ENCODE assay signal across 9 mouse cellular contexts in the genomic region with DNA sequence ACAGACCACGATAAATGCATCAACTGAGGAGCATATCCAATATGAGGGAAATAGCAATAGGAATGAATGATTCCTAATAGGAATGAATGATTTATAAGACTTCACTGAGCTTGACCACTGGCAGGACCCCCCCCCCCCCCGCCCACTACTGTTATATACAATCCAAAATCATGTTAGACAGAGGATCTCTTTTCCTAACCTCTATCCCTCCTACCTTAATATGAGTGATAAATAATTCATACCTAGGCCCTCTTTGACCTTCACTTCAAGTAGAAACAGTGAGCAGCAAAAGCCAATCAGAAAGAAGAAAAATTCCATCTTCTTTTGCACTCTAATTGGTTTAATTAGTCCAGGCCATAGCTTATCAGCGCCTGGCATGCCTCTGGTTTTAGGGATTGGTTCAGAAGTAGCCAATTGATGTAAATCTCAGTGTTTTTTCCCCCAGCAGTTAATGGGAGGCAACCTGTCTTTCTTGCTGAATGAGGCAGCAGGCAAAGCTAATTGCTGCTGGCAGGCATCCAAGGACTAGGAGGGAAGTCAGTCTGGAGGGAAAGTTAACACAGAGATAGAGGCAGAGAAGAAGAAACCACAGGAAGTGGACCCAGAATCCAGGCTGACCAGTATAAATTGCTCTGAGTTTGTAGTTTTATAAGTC.
DNase-seq lines count a peak whose midpoint lies in the region; ATAC-seq lines count a peak whose summit lies in the region.
"Had no signal": no experiment of that assay in that cellular context is flagged by ENCODE, and none has a peak within 500 bp of the region (broad histone marks: within the 10 kb centered on the region; RNA-seq: fewer than 3 reads in every experiment).

No protein-coding gene starts in this region.

- 62% methylated on average over 3 of the region's 3 CpGs for WGBS in neural tube, embryonic 11.5 days
- WGBS in large intestine, adult 2 months = 51% methylated on average over 3 of the region's 3 CpGs
- 63% methylated on average over 3 of the region's 3 CpGs for WGBS in neural tube, embryonic 12.5 days

- peak; percentile 60; the same call in 1 of the 2 replicates for ATAC-seq in neural tube, embryonic 11.5 days (ENCODE audit: insufficient read depth, low FRiP score, low TSS enrichment)
- peak; percentile 92 for ATAC-seq in neural tube, embryonic 12.5 days (ENCODE audit: low FRiP score, low read depth)

- no peak overlapping the region for H3K4me2 ChIP-seq in neural tube, embryonic 11.5 days (ENCODE audit: low read depth)
- no peak overlapping the region for H3K4me2 ChIP-seq in neural tube, embryonic 12.5 days (replicated peaks)
- H3K4me2 ChIP-seq: embryonic facial prominence, embryonic 12.5 days had no signal

- no peak overlapping the region for H3K9ac ChIP-seq in neural tube, embryonic 11.5 days (ENCODE audit: low read length)
- H3K9ac ChIP-seq in neural tube, embryonic 12.5 days = no peak overlapping the region
- H3K9ac ChIP-seq: embryonic facial prominence, embryonic 12.5 days had no signal

- H3K27me3 ChIP-seq in neural tube, embryonic 11.5 days (ENCODE audit: control insufficient read depth, insufficient read depth, low read length) = no peaks in the 10 kb centered on the region
- H3K27me3 ChIP-seq in neural tube, embryonic 12.5 days (replicated peaks) = no peaks in the 10 kb centered on the region; the same call in 1 of the 2 replicates
- H3K27me3 ChIP-seq: embryonic facial prominence, embryonic 12.5 days had no signal

- no peak overlapping the region for H3K4me3 ChIP-seq in neural tube, embryonic 11.5 days (ENCODE audit: low read depth, low read length)
- H3K4me3 ChIP-seq in neural tube, embryonic 12.5 days = no peak overlapping the region
- H3K4me3 ChIP-seq: embryonic facial prominence, embryonic 12.5 days had no signal

- no peaks in the 10 kb centered on the region for H3K9me3 ChIP-seq in neural tube, embryonic 11.5 days (ENCODE audit: control insufficient read depth, low read length)
- H3K9me3 ChIP-seq in neural tube, embryonic 12.5 days = no peaks in the 10 kb centered on the region
- H3K9me3 ChIP-seq: embryonic facial prominence, embryonic 12.5 days had no signal

- no peaks in the 10 kb centered on the region for H3K4me1 ChIP-seq in neural tube, embryonic 11.5 days (ENCODE audit: control insufficient read depth, insufficient read depth, low read length)
- H3K4me1 ChIP-seq in neural tube, embryonic 12.5 days = peaks cover 6% of the 10 kb centered on the region; the same call in 1 of the 2 replicates

- no peaks in the 10 kb centered on the region for H3K36me3 ChIP-seq in neural tube, embryonic 11.5 days (ENCODE audit: control insufficient read depth, insufficient read depth, low read length)
- H3K36me3 ChIP-seq in neural tube, embryonic 12.5 days = no peaks in the 10 kb centered on the region
- H3K36me3 ChIP-seq: embryonic facial prominence, embryonic 12.5 days had no signal

- H3K27ac ChIP-seq in neural tube, embryonic 11.5 days (ENCODE audit: low read depth, low read length) = no peak overlapping the region
- no peak overlapping the region for H3K27ac ChIP-seq in neural tube, embryonic 12.5 days
- H3K27ac ChIP-seq: embryonic facial prominence, embryonic 12.5 days had no signal

- DNase-seq in cerebellum, adult 18-20 months = peak; percentile 2 to 17
- no peak for DNase-seq in cerebellum, adult 11 months
- DNase-seq in neural tube, embryonic 11.5 days (ENCODE audit: low spot score) = peak; percentile 61
- DNase-seq in neural tube, embryonic 10.5 days (ENCODE audit: extremely low spot score, low spot score) = no peak
- DNase-seq in forelimb bud, embryonic 11.5 days (ENCODE audit: low read depth, low spot score) = peak; percentile 51
- DNase-seq in large intestine, adult 2 months (ENCODE audit: low read depth, low spot score) = peak; percentile 44
- DNase-seq in spleen, adult 18-20 months = no peak

Comparison
In these comparisons a context has a peak if more than half of its experiments do, and no peak if none do; other contexts are left out.
1. DNase-seq: peak in cerebellum, adult 18-20 months (2 of 2), neural tube, embryonic 11.5 days (single experiment), forelimb bud, embryonic 11.5 days (single experiment) and large intestine, adult 2 months (single experiment); none in cerebellum, adult 11 months (single experiment), neural tube, embryonic 10.5 days (single experiment) and spleen, adult 18-20 months (0 of 2).